Mouse (Mus musculus): ENCODE measurements around the gene 1600014C10Rik. TPM values are rescaled to one million over a fixed set of nuclear protein-coding genes. Genes with fewer than 3 reads are reported as not detected.

Gene 1600014C10Rik
- 39.4 and 44.7 TPM in 2 replicates for polyA plus RNA-seq (2012; rRNA removed)

- DNase-seq (ENCODE audit: low read depth) = no peak
Measured at GRCm38 (mm10) chr7:38182962-38183687, at the start of gene 1600014C10Rik. Gene 1600014C10Rik (plus strand): TSS chr7:38183217.

- DNase-seq (ENCODE audit: low read depth) = no peak
Measured at GRCm38 (mm10) chr7:38134471-38134870, 48.5 kb upstream of the 1600014C10Rik start.

- DNase-seq (ENCODE audit: low read depth) = no peak
Measured at GRCm38 (mm10) chr7:38140324-38140723, 42.7 kb upstream of the 1600014C10Rik start.

- DNase-seq (ENCODE audit: low read depth) = peak; percentile 19
Measured at GRCm38 (mm10) chr7:38141747-38142545, 41.1 kb upstream of the 1600014C10Rik start.

- DNase-seq (ENCODE audit: low read depth) = no peak
Measured at GRCm38 (mm10) chr7:38147477-38147876, 35.5 kb upstream of the 1600014C10Rik start.

- no peak for DNase-seq (ENCODE audit: low read depth)
Measured at GRCm38 (mm10) chr7:38151706-38152312, 31.2 kb upstream of the 1600014C10Rik start.

- no peak for DNase-seq (ENCODE audit: low read depth)
Measured at GRCm38 (mm10) chr7:38152571-38152970, 30.4 kb upstream of the 1600014C10Rik start.

GRCm38 (mm10) chr7:38155829-38156228 lies 27.2 kb upstream of the 1600014C10Rik start:
- no peak for DNase-seq (ENCODE audit: low read depth)

- DNase-seq (ENCODE audit: low read depth) = no peak
Measured at GRCm38 (mm10) chr7:38158764-38159458, 24.1 kb upstream of the 1600014C10Rik start.

GRCm38 (mm10) chr7:38161438-38161837 lies 21.6 kb upstream of the 1600014C10Rik start:
- no peak for DNase-seq (ENCODE audit: low read depth)

- no peak for DNase-seq (ENCODE audit: low read depth)
Measured at GRCm38 (mm10) chr7:38163433-38164050, 19.5 kb upstream of the 1600014C10Rik start.

- DNase-seq (ENCODE audit: low read depth) = no peak
Measured at GRCm38 (mm10) chr7:38166930-38167645, 15.9 kb upstream of the 1600014C10Rik start.

GRCm38 (mm10) chr7:38167724-38168141 lies 15.3 kb upstream of the 1600014C10Rik start:
- no peak for DNase-seq (ENCODE audit: low read depth)

- no peak for DNase-seq (ENCODE audit: low read depth)
Measured at GRCm38 (mm10) chr7:38173871-38174270, 9.1 kb upstream of the 1600014C10Rik start.

GRCm38 (mm10) chr7:38174321-38175148 lies 8.5 kb upstream of the 1600014C10Rik start:
- DNase-seq (ENCODE audit: low read depth) = no peak

GRCm38 (mm10) chr7:38176056-38176455 lies 7.0 kb upstream of the 1600014C10Rik start:
- DNase-seq (ENCODE audit: low read depth) = no peak

GRCm38 (mm10) chr7:38179896-38180295 lies 3.1 kb upstream of the 1600014C10Rik start:
- no peak for DNase-seq (ENCODE audit: low read depth)

GRCm38 (mm10) chr7:38181366-38181765 lies 1.7 kb upstream of the 1600014C10Rik start:
- DNase-seq (ENCODE audit: low read depth) = no peak

GRCm38 (mm10) chr7:38182596-38182961 lies 438 bp upstream of the 1600014C10Rik start:
- DNase-seq (ENCODE audit: low read depth) = no peak

All from gonadal fat pad, adult 2 months (tissue).